Mouse (Mus musculus) CH12.LX (cell line): ENCODE data around the gene Zbtb34.

Experiments
- CTCF ChIP-seq, 2 experiments: IDR thresholded peaks in 1 of 2; conservative IDR thresholded peaks in 1 of 2; 2 replicates each; pipeline ENCODE4 v1.5.1; 2011 to 2012; ENCODE audit warnings: low read depth in 2 of 2, low read length in 2 of 2, improper control_type of control experiment in 1 of 2, inconsistent platforms in 1 of 2, mild to moderate bottlenecking in 1 of 2, moderate library complexity in 1 of 2
- E2F4 ChIP-seq: IDR thresholded peaks from 2 replicates; pipeline ENCODE4 v1.6.1; 2011; ENCODE audit warnings: low read depth, low read length, improper control_type of control experiment; ENCODE audit not compliant: insufficient replicate concordance
- GABPA ChIP-seq: IDR thresholded peaks from 2 replicates; pipeline ENCODE4 v1.6.1; 2012; ENCODE audit warnings: low read depth, low read length, improper control_type of control experiment, inconsistent platforms; ENCODE audit not compliant: insufficient replicate concordance
- HCFC1 ChIP-seq: IDR thresholded peaks from 2 replicates; pipeline ENCODE4 v1.6.1; 2012; ENCODE audit warnings: low read depth, mild to moderate bottlenecking, inconsistent platforms, low read length, improper control_type of control experiment
- MAFK ChIP-seq: IDR thresholded peaks from 2 replicates; pipeline ENCODE4 v1.6.1; 2011; ENCODE audit warnings: low read length, improper control_type of control experiment; ENCODE audit not compliant: insufficient replicate concordance
- MAX ChIP-seq: IDR thresholded peaks from 2 replicates; pipeline ENCODE4 v1.6.1; 2011; ENCODE audit warnings: low read length, improper control_type of control experiment
- MEF2A ChIP-seq: IDR thresholded peaks from 2 replicates; pipeline ENCODE4 v1.6.1; 2014; ENCODE audit warnings: low read depth, mild to moderate bottlenecking, inconsistent platforms, low read length, improper control_type of control experiment, borderline replicate concordance
- MYC ChIP-seq: IDR thresholded peaks from 2 replicates; pipeline ENCODE4 v1.6.1; 2011; ENCODE audit warnings: low read depth, mild to moderate bottlenecking, improper control_type of control experiment, low read length
- NELFE ChIP-seq: IDR thresholded peaks from 2 replicates; pipeline ENCODE4 v1.6.1; 2011; ENCODE audit warnings: low read depth, low read length, improper control_type of control experiment
- NRF1 ChIP-seq: IDR thresholded peaks from 2 replicates; pipeline ENCODE4 v1.6.1; 2014; ENCODE audit warnings: low read depth, mild to moderate bottlenecking, inconsistent platforms, low read length, improper control_type of control experiment, moderate library complexity
- POLR2A ChIP-seq: IDR thresholded peaks from 2 replicates; pipeline ENCODE4 v1.6.1; 2011; ENCODE audit warnings: low read depth, mild to moderate bottlenecking, improper control_type of control experiment, low read length
- POLR2AphosphoS2 ChIP-seq: IDR thresholded peaks from 2 replicates; pipeline ENCODE4 v1.6.1; 2011; ENCODE audit warnings: low read depth, low read length, improper control_type of control experiment
- TBP ChIP-seq: conservative IDR thresholded peaks from 2 replicates; pipeline ENCODE4 v1.6.1; 2011; ENCODE audit warnings: low read depth, low read length, improper control_type of control experiment
- USF1 ChIP-seq: IDR thresholded peaks from 2 replicates; pipeline ENCODE4 v1.6.1; 2014; ENCODE audit warnings: low read depth, mild to moderate bottlenecking, inconsistent platforms, low read length, improper control_type of control experiment

- TF ChIP-seq POLR2A: no peak
- no peak for TF ChIP-seq TBP
- no peak for TF ChIP-seq NELFE
- TF ChIP-seq GABPA: no peak
- no peak for TF ChIP-seq MAX
- TF ChIP-seq NRF1: no peak
- no peak for TF ChIP-seq MEF2A
- TF ChIP-seq MYC: no peak
- no peak for TF ChIP-seq POLR2AphosphoS2
- TF ChIP-seq CTCF (conservative IDR thresholded peaks at IDR 0.05 in 1 of 2, IDR thresholded peaks at IDR 0.05 in 1 of 2; ENCODE audit: low read depth in 2 of 2, low read length in 2 of 2): no peak
- no peak for TF ChIP-seq HCFC1
- TF ChIP-seq E2F4: no peak
- TF ChIP-seq USF1: no peak
- TF ChIP-seq MAFK: no peak
These were observed 28.5 kb upstream of the Zbtb34 start for GRCm38 (mm10) chr2:33459660-33460059.
